Mouse (Mus musculus) brain, embryonic 14.5 days (tissue): ENCODE measurements around the gene Prkag2. TPM values are rescaled to one million over a fixed set of nuclear protein-coding genes. Genes with fewer than 3 reads are reported as not detected.
"Not testable (repeated sequence)": the region's sequence is repeated elsewhere in the genome, so short reads cannot be mapped to it uniquely, and the experiment has no call there.

Source experiments
- DNase-seq: peaks from one replicate; pipeline ENCODE4 v3.0.0-alpha.2; 2011; ENCODE audit warnings: low read depth
- CTCF ChIP-seq: fragments of 200-500 bp; IDR thresholded peaks from 2 replicates; pipeline ENCODE4 v1.5.1; 2012; ENCODE audit warnings: inconsistent platforms, mild to moderate bottlenecking, moderate library complexity, borderline replicate concordance; ENCODE audit not compliant: insufficient read depth, insufficient read length; ENCODE audit errors: extremely low read depth
- POLR2A ChIP-seq: fragments of 200-500 bp; IDR thresholded peaks from 2 replicates; pipeline ENCODE4 v1.6.1; 2012; ENCODE audit warnings: mild to moderate bottlenecking, inconsistent platforms, borderline replicate concordance; ENCODE audit not compliant: poor library complexity, insufficient read depth, insufficient read length, severe bottlenecking; ENCODE audit errors: extremely low read depth
- polyA plus RNA-seq: library from polyadenylated mRNA; depleted of rRNA; stranded (reverse); fragments of >200 nt; gene quantifications from 2 replicates; pipeline ENCODE4 v1.2.3, GENCODE M21; 2012

Gene Prkag2
- polyA plus RNA-seq, 1 experiment, result 99.6 TPM

GRCm38 (mm10) chr5:24860635-24861448, 239.6 kb downstream of the Prkag2 start:
- peak; percentile 92 for DNase-seq
- no peak for TF ChIP-seq POLR2A
- TF ChIP-seq CTCF, result no peak

- no peak for DNase-seq
- TF ChIP-seq POLR2A (no peak), CTCF (no peak)
These were observed 240.5 kb downstream of the Prkag2 start for GRCm38 (mm10) chr5:24859771-24860540.

GRCm38 (mm10) chr5:24854827-24855600, 245.4 kb downstream of the Prkag2 start:
- DNase-seq, result no peak

GRCm38 (mm10) chr5:24854256-24854655, 246.2 kb downstream of the Prkag2 start:
- DNase-seq, result no peak
- no peak for TF ChIP-seq POLR2A
- no peak for TF ChIP-seq CTCF

More at GRCm38 (mm10) chr5:24854827-24855600, 245.4 kb downstream of the Prkag2 start:
- TF ChIP-seq CTCF, result no peak
- TF ChIP-seq POLR2A, result no peak

- DNase-seq, result not testable (repeated sequence)
These were observed 252.2 kb downstream of the Prkag2 start for GRCm38 (mm10) chr5:24848261-24848660.

GRCm38 (mm10) chr5:24843841-24844240, 256.6 kb downstream of the Prkag2 start:
- TF ChIP-seq POLR2A (no peak), CTCF (no peak)
- DNase-seq, result no peak

GRCm38 (mm10) chr5:24843103-24843475, 257.4 kb downstream of the Prkag2 start:
- no peak for TF ChIP-seq CTCF
- no peak for TF ChIP-seq POLR2A
- no peak for DNase-seq

GRCm38 (mm10) chr5:24842274-24843102, 258.0 kb downstream of the Prkag2 start, which contains the start of gene Rheb:
Gene Rheb (minus strand): TSS chr5:24842624.
- DNase-seq, result peak; percentile 100
- TF ChIP-seq CTCF (no peak), POLR2A (peak; percentile 65)

GRCm38 (mm10) chr5:24841662-24842273, 258.7 kb downstream of the Prkag2 start:
- TF ChIP-seq CTCF (no peak), POLR2A (no peak)
- DNase-seq, result no peak

- TF ChIP-seq POLR2A (no peak), CTCF (no peak)
- no peak for DNase-seq
These were observed 259.4 kb downstream of the Prkag2 start for GRCm38 (mm10) chr5:24840975-24841431.

GRCm38 (mm10) chr5:24834491-24834890, 266.0 kb downstream of the Prkag2 start:
- DNase-seq, result no peak
- TF ChIP-seq CTCF (no peak), POLR2A (no peak)
